Mouse (Mus musculus): ENCODE results near the gene Gpx3.

DNA sequence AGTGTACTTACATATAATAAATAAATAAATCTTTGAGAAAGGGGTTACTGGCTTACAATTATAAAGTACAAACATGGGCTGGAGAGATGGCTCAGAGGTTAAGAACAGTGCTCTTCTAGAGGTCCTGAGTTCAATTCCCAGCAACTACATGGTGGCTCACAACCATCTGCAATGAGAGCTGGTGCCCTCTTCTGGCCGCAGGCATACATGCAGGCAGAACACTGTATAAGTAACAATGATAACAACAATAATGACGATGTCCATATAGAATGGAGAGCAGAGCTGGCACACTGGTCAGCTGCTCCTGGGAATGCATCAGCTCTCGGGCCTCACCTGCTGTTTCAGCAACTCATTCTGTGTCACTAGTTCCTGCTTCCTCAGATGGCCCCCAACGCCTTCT lies 16.0 kb downstream of the Gpx3 start:
- no peak for TF ChIP-seq POLR2A (IDR thresholded peaks at IDR 0.05; ENCODE audit: low read depth, low read length)
- TF ChIP-seq CTCF (IDR thresholded peaks at IDR 0.05; ENCODE audit: extremely low read depth, insufficient read depth, insufficient read length, insufficient replicate concordance), result no peak
